Mouse (Mus musculus) kidney, postnatal 36 days (tissue): ENCODE data around the gene Vmn2r74.

Source experiments
- DNase-seq, 2 experiments: peaks; one replicate each; pipeline ENCODE4 v3.0.0; 2021 to 2022; ENCODE audit warnings: mixed read lengths in 2 of 2

Vmn2r74 gene

DNA sequence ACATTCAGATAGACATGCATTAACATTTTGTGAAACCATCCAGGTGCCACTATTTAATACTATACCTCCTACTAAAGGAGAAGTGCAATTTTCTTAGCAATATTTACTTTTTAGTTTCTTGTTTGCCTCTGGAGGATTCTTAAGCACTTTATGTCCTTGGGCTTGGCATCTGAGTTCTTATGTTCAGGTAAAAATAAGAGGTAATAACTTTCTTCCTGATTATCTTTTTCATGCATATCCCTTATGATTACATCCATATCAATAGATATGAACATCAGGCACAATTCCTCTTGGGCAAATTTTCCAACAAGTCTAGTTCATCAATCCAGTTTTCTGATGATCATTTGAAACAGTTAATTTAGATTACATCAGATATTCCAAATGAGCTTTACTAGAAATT lies at the start of gene Vmn2r74:
Gene Vmn2r74 (minus strand): TSS at position 101 of the 400 bp plus-strand sequence.
- DNase-seq, result no peak

DNA sequence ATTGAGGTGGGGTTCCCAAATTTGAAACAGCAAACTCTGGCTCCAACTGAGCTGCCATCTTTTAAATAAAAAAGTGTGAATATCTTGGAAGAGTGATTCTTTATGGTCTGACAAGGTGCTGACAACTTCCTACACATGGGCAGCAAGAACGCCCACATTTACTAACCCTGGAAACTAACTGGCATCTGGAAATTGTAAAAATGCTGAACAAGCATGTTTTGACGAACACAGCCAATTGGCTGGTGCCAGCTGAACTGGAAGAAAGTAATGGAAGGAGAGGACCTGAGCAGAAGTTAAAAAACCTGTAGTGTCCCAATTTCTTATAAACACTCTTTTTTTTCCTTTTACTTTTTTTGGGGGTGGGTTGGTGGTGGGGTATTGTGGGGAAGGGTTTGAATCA lies 46.1 kb upstream of the Vmn2r74 start:
- DNase-seq, result no peak
